Mouse (Mus musculus) embryonic fibroblast, embryonic 13.5 days (primary cell): ENCODE data around the gene Gnl1.

ENCODE experiments used
- CTCF ChIP-seq: IDR thresholded peaks from 2 replicates; pipeline ENCODE4 v1.5.1; 2011; ENCODE audit warnings: mild to moderate bottlenecking, control low read depth, low read length, moderate library complexity, borderline replicate concordance; ENCODE audit not compliant: insufficient read depth
- POLR2A ChIP-seq: IDR thresholded peaks from 2 replicates; pipeline ENCODE4 v1.6.1; 2011; ENCODE audit warnings: low read depth, mild to moderate bottlenecking, control low read depth, low read length, moderate library complexity

- peak; percentile 81 for TF ChIP-seq POLR2A
- no peak for TF ChIP-seq CTCF
These were observed 9.9 kb upstream of the Gnl1 start, which contains the start of gene Abcf1 for GRCm38 (mm10) chr17:35969418-35970389.
